Mouse (Mus musculus) stomach, postnatal 0 days (tissue): ENCODE measurements around the gene Zfp683.

ENCODE experiments used
- CTCF ChIP-seq: IDR thresholded peaks from 2 replicates; pipeline ENCODE4 v1.5.1; 2016; ENCODE audit warnings: antibody characterized with exemption, low read depth, mild to moderate bottlenecking, moderate library complexity
- EP300 ChIP-seq: optimal IDR thresholded peaks from 2 replicates; pipeline ENCODE3; 2016; ENCODE audit warnings: antibody characterized with exemption

DNA sequence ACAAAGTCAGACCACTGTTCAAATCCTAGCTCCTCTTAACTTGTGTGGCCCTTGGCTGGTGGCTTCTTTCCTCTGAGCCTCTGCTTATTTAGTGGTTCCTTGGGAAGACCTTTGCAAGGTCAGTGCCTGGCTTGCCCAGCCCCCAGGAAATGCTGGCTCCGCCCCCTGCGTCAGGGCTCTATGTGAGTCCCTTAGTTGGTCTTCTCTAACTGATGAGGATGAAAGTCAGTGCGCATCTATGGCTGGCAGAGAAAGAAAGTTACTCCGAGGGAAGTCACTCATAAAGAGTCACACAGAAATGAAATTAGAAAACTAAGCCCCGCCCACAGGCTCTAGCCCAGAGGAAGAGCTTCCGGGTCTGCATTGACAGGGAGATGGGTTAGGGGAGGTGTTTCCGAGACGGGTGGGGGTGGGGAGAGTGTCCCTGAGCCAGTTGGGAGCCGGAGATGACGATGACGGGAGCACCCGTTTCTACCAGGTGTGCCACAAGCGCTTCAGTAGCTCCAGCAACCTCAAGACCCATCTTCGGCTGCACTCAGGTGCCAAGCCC, 4.6 kb downstream of the Zfp683 start:
- TF ChIP-seq EP300: no peak
- no peak for TF ChIP-seq CTCF
